Mouse (Mus musculus): ENCODE measurements around the gene Wnt2b. TPM values are rescaled to one million over a fixed set of nuclear protein-coding genes. Genes with fewer than 3 reads are reported as not detected.

Wnt2b gene
- total RNA-seq, 2 experiments from 2014 or later, result not detected

GRCm38 (mm10) chr3:104909195-104909594, 52.5 kb downstream of the Wnt2b start:
- ATAC-seq (replicated peaks; ENCODE audit: low FRiP score, poor library complexity, severe bottlenecking), result no peak

GRCm38 (mm10) chr3:104906007-104906406, 55.7 kb downstream of the Wnt2b start:
- ATAC-seq (replicated peaks; ENCODE audit: low FRiP score, poor library complexity, severe bottlenecking), result no peak

DNA sequence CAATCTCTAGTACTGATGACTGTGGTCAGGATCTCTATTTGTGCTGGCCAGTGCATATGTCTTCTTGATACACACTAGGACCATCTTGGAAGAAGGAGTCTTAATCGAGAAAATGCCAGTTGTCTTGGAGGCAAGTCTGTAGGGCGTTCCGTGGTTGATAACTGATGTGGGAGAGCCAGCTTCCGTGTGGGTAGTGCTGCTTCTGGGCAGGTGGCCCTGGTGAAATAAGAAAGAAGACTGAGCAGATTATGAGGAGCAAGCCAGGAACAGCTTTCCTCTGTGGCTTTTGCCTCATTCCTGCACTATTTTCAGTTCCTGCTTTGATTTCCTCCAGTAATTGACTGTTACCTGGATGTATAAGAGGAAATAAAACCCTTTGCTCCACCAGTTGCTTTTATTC, 56.3 kb downstream of the Wnt2b start:
- ATAC-seq (replicated peaks; ENCODE audit: low FRiP score, poor library complexity, severe bottlenecking), result no peak

DNA sequence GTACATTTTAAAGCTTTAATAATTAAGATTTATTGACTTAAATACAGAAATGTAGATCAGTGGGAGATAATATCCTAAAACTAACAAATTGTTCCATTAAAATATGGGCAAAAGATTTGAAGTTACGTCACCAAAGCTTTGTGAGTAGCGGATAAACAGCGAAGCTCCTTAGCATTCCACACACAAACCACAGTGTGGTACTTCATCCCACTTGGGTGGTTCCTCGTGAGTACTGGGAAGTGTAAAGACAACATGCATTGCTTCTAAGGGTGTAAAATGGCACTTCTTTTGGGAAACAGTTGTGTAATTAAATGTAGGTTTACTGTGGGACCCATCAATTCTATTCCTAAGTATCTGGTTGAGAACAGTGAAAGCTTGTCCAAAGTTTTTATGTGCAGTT, 60.6 kb downstream of the Wnt2b start:
- ATAC-seq (replicated peaks; ENCODE audit: low FRiP score, poor library complexity, severe bottlenecking), result no peak

GRCm38 (mm10) chr3:104896141-104896540, 65.6 kb downstream of the Wnt2b start:
- ATAC-seq (replicated peaks; ENCODE audit: low FRiP score, poor library complexity, severe bottlenecking), result no peak

Other genes starting within 250 kb of the Wnt2b start
- gene Ppm1j, start 180.9 kb downstream of the Wnt2b start, total RNA-seq (2015; ENCODE audit: low replicate concordance), result not detected in 2 replicates
- not detected in 2 replicates for gene Ppm1j, start 180.9 kb downstream of the Wnt2b start, total RNA-seq (2017; ENCODE audit: low replicate concordance)
- gene Fam19a3, start 180.1 kb downstream of the Wnt2b start, total RNA-seq (2015; ENCODE audit: low replicate concordance), result not detected in 2 replicates
- gene Fam19a3, start 180.1 kb downstream of the Wnt2b start, total RNA-seq (2017; ENCODE audit: low replicate concordance), result not detected in 2 replicates
- not detected in 2 replicates for gene Rhoc, start 173.5 kb downstream of the Wnt2b start, total RNA-seq (2015; ENCODE audit: low replicate concordance)
- 1.3 and 2.4 TPM in 2 replicates for gene Rhoc, start 173.5 kb downstream of the Wnt2b start, total RNA-seq (2017; ENCODE audit: low replicate concordance)
- 1.7 and 5.4 TPM in 2 replicates for gene Mov10, start 143.4 kb downstream of the Wnt2b start, total RNA-seq (2015; ENCODE audit: low replicate concordance)
- 2.4 TPM in 1 of 2 replicates, not detected in the other for gene Mov10, start 143.4 kb downstream of the Wnt2b start, total RNA-seq (2017; ENCODE audit: low replicate concordance)
- gene St7l, start 97.9 kb downstream of the Wnt2b start, total RNA-seq (2015; ENCODE audit: low replicate concordance), result 6.1 and 21.1 TPM in 2 replicates
- gene St7l, start 97.9 kb downstream of the Wnt2b start, total RNA-seq (2017; ENCODE audit: low replicate concordance), result 7.2 and 16.6 TPM in 2 replicates
- 110 and 115 TPM in 2 replicates for gene Capza1, start 97.4 kb downstream of the Wnt2b start, total RNA-seq (2015; ENCODE audit: low replicate concordance)
- gene Capza1, start 97.4 kb downstream of the Wnt2b start, total RNA-seq (2017; ENCODE audit: low replicate concordance), result 101 and 104 TPM in 2 replicates
- gene Cttnbp2nl, start 91.2 kb upstream of the Wnt2b start, total RNA-seq (2015; ENCODE audit: low replicate concordance), result not detected in 2 replicates
- gene Cttnbp2nl, start 91.2 kb upstream of the Wnt2b start, total RNA-seq (2017; ENCODE audit: low replicate concordance), result under 0.01 and 0.42 TPM in 2 replicates
- gene 4930564D02Rik, start 104.9 kb upstream of the Wnt2b start, total RNA-seq (2015; ENCODE audit: low replicate concordance), result not detected in 2 replicates
- not detected in 2 replicates for gene 4930564D02Rik, start 104.9 kb upstream of the Wnt2b start, total RNA-seq (2017; ENCODE audit: low replicate concordance)